Mouse (Mus musculus): ENCODE measurements around the gene Padi2. TPM values are rescaled to one million over a fixed set of nuclear protein-coding genes. Genes with fewer than 3 reads are reported as not detected.

Padi2 gene
- total and polyA plus RNA-seq, 2 experiments from 2014 or later, result 3.0 to 5.3 TPM

DNA sequence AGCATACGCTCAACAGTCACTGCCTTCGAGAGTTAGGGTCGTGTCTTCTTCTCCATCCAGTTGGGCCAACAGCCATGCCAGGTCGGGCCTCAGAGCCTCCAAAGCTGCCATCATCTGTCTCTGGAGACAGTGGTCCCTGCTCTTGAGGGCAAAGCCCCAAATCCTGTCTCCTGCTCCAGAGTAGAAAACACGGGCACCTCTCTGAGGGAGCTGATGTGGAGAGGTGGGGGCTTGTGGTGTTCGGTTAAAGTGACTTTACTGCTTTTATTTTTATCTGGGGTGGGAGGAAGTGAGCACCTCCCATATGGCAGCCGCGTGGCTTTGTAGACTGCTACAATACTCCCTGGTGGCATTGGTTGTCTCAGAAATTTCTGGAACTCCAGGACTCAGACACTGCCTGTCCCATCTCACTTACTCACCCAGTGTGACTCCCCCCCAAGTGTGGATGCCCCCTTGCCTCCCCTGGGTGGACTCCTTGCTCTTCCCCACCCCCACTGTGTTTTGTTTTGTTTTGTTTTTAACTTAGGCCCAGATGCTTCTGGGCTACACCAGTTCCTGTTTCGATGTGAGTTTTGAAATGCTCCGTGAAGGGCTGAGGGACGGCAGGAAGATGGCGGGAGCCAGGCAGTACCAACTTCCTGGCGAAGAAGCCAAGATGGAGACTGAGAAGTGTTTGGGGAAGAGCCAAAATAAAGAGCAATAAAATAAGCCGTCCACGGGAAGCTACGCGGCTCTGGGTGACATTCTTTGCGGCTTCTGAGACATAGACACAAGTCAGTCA lies 45.9 kb downstream of the Padi2 start:
- no peak for TF ChIP-seq CTCF (IDR thresholded peaks at IDR 0.05; ENCODE audit: low read depth)
- Histone ChIP-seq H3K4me1 (ENCODE audit: insufficient read depth, low read length) (no peaks in the 10 kb centered on the region), H3K27me3 (ENCODE audit: insufficient read depth, low read length) (no peaks in the 10 kb centered on the region), H3K9ac (replicated peaks; ENCODE audit: low read length) (no peak overlapping the region), H3K4me3 (ENCODE audit: low read length) (no peak overlapping the region), H3K9me3 (ENCODE audit: low read length) (no peaks in the 10 kb centered on the region), H3K4me2 (ENCODE audit: low read depth, low read length) (no peak overlapping the region), H3K27ac (no peak overlapping the region), H3K36me3 (ENCODE audit: insufficient read depth, low read length) (no peaks in the 10 kb centered on the region)
- no peak for ATAC-seq
- DNase-seq (ENCODE audit: low spot score), result no peak
- 89% methylated on average over 18 of the region's 18 CpGs for WGBS

DNA sequence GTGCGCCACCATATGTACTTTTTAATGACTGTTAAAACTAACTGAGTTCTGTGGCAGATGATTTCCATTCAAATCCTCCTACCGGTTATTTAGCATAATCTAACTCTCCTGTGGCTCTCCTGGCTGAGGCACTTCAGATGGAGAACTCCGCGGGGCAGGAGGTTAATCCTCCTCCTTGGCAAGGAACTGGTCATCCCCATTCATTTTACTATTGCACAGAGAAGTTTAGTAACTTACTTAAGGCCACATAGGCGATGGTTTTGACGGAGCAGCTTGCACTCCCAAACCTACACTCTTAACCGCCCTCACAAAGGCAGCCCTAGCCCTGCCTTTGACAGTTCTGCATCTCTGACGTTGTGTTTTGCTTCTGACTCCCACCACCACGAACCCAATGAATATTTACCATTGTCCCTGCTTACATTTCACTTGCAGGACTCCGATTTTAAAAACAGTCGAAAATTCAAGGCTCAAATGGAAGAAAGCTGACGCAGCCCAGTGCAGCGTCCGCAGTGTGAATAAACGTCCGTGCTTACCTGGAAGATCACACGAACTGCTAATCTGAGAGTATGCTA lies 51.1 kb downstream of the Padi2 start:
- ATAC-seq, result no peak
- H3K27me3 ChIP-seq (ENCODE audit: insufficient read depth, low read length), result no peaks in the 10 kb centered on the region
- WGBS, result 6% methylated on average over 17 of the region's 17 CpGs
- peak overlapping the region; percentile 42 for H3K4me3 ChIP-seq (ENCODE audit: low read length)
- H3K9me3 ChIP-seq (ENCODE audit: low read length), result no peaks in the 10 kb centered on the region
- peak overlapping the region; percentile 49 for H3K9ac ChIP-seq (replicated peaks; ENCODE audit: low read length)
- peak; percentile 35 for DNase-seq (ENCODE audit: low spot score)
- peak overlapping the region; percentile 76 for H3K4me2 ChIP-seq (ENCODE audit: low read depth, low read length)
- no peaks in the 10 kb centered on the region for H3K36me3 ChIP-seq (ENCODE audit: insufficient read depth, low read length)
- peak; percentile 4; the same call in 1 of the 2 replicates for TF ChIP-seq CTCF (IDR thresholded peaks at IDR 0.05; ENCODE audit: low read depth)
- peaks cover 6% of the 10 kb centered on the region; the same call in 1 of the 2 replicates for H3K4me1 ChIP-seq (ENCODE audit: insufficient read depth, low read length)
- peak overlapping the region; percentile 37 for H3K27ac ChIP-seq

DNA sequence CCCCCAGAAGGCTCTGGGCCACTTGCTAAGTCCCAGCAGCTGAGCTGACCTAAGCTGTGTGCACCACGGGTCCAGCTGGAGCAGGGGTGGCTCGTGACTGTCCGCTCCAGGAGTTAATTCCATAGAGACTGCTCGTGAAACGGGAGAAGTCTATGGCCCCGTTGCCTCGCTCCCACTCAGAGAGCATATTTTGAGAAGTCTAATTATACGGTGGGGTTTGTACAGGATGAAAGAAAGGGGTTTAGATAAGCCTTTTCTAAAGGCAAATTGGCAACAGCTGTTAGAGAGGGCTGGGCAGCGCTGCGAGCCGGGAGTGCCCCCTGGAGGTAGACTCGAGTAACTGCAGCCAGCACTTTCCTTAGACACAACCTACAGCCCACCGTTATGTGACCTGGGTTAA lies 51.6 kb downstream of the Padi2 start:
- peak; percentile 50 for ATAC-seq
- under 1% methylated on average over 13 of the region's 13 CpGs for WGBS
- H3K4me2 ChIP-seq (ENCODE audit: low read depth, low read length), result peak overlapping the region; percentile 76

DNA sequence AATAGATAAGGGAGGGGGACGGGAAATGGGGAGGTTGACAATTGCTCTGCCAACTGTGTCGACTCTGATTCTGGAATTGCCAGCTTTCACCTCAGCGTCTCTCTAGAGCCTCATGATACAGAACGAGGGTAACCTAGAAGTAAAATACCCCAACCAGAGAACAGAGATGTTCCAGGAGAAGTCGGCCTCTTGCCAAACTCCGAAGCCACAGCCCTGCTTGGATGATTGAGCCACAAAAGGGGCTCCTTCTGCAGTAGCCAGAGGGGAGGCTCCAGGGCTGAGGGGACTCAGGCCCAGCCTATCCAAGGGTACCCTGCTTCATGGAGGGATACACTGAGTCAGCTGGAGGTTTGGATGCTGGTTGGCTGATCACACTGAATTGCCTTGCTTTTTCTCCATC lies 52.2 kb downstream of the Padi2 start:
- no peak overlapping the region for H3K9ac ChIP-seq (replicated peaks; ENCODE audit: low read length)
- H3K27ac ChIP-seq, result no peak overlapping the region
- DNase-seq (ENCODE audit: low spot score) (no peak), ATAC-seq (no peak)
- no peaks in the 10 kb centered on the region for H3K9me3 ChIP-seq (ENCODE audit: low read length)
- no peaks in the 10 kb centered on the region for H3K27me3 ChIP-seq (ENCODE audit: insufficient read depth, low read length)
- TF ChIP-seq CTCF (IDR thresholded peaks at IDR 0.05; ENCODE audit: low read depth), result no peak
- H3K4me3 ChIP-seq (ENCODE audit: low read length), result no peak overlapping the region
- H3K4me1 ChIP-seq (ENCODE audit: insufficient read depth, low read length), result peaks cover 15% of the 10 kb centered on the region
- H3K36me3 ChIP-seq (ENCODE audit: insufficient read depth, low read length), result no peaks in the 10 kb centered on the region
- 56% methylated on average over 6 of the region's 6 CpGs for WGBS
- H3K4me2 ChIP-seq (ENCODE audit: low read depth, low read length), result no peak overlapping the region

More for the DNA sequence above, 51.6 kb downstream of the Padi2 start:
- peak overlapping the region; percentile 37 for H3K27ac ChIP-seq
- peaks cover 10% of the 10 kb centered on the region for H3K4me1 ChIP-seq (ENCODE audit: insufficient read depth, low read length)
- peak; percentile 96 for TF ChIP-seq CTCF (IDR thresholded peaks at IDR 0.05; ENCODE audit: low read depth)
- no peaks in the 10 kb centered on the region for H3K9me3 ChIP-seq (ENCODE audit: low read length)
- peak; percentile 86 for DNase-seq (ENCODE audit: low spot score)
- peak overlapping the region; percentile 49 for H3K9ac ChIP-seq (replicated peaks; ENCODE audit: low read length)
- no peaks in the 10 kb centered on the region for H3K36me3 ChIP-seq (ENCODE audit: insufficient read depth, low read length)
- H3K4me3 ChIP-seq (ENCODE audit: low read length), result peak overlapping the region; percentile 42
- no peaks in the 10 kb centered on the region for H3K27me3 ChIP-seq (ENCODE audit: insufficient read depth, low read length)

- Histone ChIP-seq H3K4me2 (ENCODE audit: low read depth, low read length) (no peak overlapping the region), H3K9me3 (ENCODE audit: low read length) (no peaks in the 10 kb centered on the region), H3K4me1 (ENCODE audit: insufficient read depth, low read length) (peaks cover 16% of the 10 kb centered on the region), H3K27me3 (ENCODE audit: insufficient read depth, low read length) (no peaks in the 10 kb centered on the region), H3K27ac (no peak overlapping the region), H3K4me3 (ENCODE audit: low read length) (no peak overlapping the region), H3K36me3 (ENCODE audit: insufficient read depth, low read length) (no peaks in the 10 kb centered on the region), H3K9ac (replicated peaks; ENCODE audit: low read length) (no peak overlapping the region)
- ATAC-seq, result no peak
- 81% methylated on average over 7 of the region's 7 CpGs for WGBS
- no peak for TF ChIP-seq CTCF (IDR thresholded peaks at IDR 0.05; ENCODE audit: low read depth)
- DNase-seq (ENCODE audit: low spot score), result no peak
Observed at GRCm38 (mm10) chr4:140959128-140959679, 53.1 kb downstream of the Padi2 start.

DNA sequence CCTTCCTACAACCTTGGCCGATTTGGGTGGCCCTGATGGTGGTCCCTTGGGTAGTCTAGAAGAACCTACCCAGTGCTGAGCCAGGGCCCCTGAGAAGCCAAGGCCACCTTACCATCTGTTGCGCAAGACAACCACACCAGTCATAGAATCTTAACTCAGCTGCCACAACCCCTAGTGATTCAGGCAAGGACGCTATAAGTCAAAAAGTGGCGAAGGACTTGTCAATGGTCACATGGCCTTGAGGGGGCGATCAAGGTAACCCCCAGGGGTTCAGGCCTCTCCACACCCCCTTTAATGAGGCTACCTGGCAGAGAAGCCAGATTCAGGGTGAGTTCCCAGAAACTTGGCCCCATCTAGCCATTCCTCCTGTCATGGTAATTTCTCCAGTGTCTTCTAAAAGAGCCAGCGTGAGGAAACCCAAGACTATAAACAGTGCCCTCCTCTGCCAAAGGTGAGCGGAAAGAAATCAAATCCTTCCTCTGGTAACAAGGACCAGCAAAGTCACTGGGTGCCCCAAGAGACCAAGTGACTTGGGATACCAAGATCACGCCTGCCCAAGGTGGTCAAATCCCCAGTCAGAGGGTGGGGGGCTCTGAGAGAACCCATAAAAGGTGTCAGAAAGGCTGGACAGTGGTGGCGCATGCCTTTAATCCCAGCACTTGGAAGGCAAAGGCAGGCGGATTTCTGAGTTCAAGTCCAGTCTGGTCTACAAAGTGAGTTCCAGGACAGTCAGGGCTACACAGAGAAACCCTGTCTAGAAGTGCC lies 53.8 kb downstream of the Padi2 start:
- Histone ChIP-seq H3K27ac (peak overlapping the region; percentile 69; the same call in 1 of the 2 replicates), H3K36me3 (ENCODE audit: insufficient read depth, low read length) (no peaks in the 10 kb centered on the region), H3K27me3 (ENCODE audit: insufficient read depth, low read length) (no peaks in the 10 kb centered on the region), H3K4me1 (ENCODE audit: insufficient read depth, low read length) (peaks cover 18% of the 10 kb centered on the region), H3K4me2 (ENCODE audit: low read depth, low read length) (no peak overlapping the region), H3K9ac (replicated peaks; ENCODE audit: low read length) (no peak overlapping the region), H3K9me3 (ENCODE audit: low read length) (no peaks in the 10 kb centered on the region), H3K4me3 (ENCODE audit: low read length) (no peak overlapping the region)
- 82% methylated on average over 10 of the region's 10 CpGs for WGBS
- no peak for TF ChIP-seq CTCF (IDR thresholded peaks at IDR 0.05; ENCODE audit: low read depth)
- DNase-seq (ENCODE audit: low spot score) (no peak), ATAC-seq (no peak)

All from hindbrain, postnatal 0 days (tissue).